Mouse (Mus musculus) layer of hippocampus, adult 8-10 months (tissue): ENCODE measurements at regions not wholly inside any gene's neighbourhood (a gene's known extent, or its start where the extent isn't known, plus 50 kb on each side); places are given as distances from the start of the nearest gene placed in this dataset.

Experiments used
- DNase-seq, 2 experiments: peaks; one replicate each; pipeline ENCODE4 v3.0.0; 2022; ENCODE audit warnings: low spot score in 2 of 2

GRCm38 (mm10) chr1:28373351-28373750 lies 406.7 kb downstream of the Gm597 start:
- peak; percentile 30 to 32 for DNase-seq

DNA sequence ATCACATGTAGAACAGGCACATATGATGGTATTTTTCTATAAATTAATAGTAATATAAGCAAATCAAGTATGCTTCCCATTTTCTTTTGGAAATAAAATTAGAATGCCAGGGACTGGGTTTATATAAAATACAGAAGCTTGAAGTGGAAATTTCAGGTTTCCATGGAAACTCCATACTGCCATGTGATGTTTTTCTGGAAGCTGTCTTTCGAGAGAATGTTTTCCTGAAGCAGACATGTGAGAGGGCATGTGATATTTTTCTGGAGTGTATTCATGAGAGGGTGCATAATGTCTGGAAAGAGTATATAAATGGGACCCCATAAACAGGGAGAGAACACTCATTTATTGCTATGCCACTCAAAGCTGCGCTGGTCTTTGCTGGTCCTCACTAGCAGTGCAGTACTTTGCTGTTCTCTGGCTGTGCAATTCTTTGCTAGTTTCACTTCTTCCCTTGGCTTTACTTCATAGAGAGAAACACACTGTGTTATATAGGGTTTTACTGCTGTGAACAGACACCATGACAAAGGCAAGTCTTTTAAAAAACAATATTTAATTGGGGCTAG lies 430.6 kb downstream of the Gm597 start:
- no peak for DNase-seq

GRCm38 (mm10) chr1:28348572-28348971 lies 431.5 kb downstream of the Gm597 start:
- no peak for DNase-seq

DNA sequence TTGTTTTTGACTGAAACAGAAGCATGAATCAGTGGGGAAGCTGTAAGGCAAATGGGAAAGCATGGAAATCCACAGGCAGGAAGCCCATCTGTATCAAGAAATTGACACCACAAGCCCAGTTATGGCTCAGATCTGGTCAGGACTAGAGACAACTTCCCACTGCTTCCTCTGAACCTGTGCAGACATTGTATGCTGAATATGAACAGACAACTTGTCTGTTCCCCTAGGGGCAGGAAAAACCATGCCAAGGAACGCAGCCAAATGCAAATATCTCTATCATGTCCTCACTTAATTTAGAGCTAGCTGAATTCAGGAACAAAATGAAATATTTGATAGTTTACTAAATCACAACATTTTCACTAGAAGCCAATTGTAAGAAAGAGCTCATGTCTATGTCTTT lies 440.0 kb downstream of the Gm597 start:
- peak in 1 of 2 experiments; percentile 25 for DNase-seq

- DNase-seq: no peak
These were observed 445.7 kb downstream of the Gm597 start for GRCm38 (mm10) chr1:28334366-28334765.

DNA sequence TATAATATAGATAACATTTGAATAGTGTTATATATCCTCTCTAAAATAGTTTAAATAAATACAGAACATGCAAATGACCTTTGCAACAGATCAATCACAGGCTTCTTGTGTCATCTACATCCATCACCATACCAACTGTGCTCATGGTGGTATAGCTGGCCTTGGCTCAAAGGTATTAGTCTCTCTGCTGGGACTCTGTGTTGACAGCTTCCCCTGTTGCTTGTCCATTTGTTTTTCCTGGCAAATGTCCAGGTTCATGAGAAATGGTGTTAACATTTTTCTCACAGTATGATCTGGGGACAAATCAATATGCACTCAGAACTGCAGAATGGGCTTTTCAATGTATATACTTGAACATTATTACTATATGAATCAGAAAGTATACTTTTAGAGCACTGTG lies 448.0 kb downstream of the Gm597 start:
- DNase-seq: no peak

GRCm38 (mm10) chr1:28328986-28329385 lies 451.1 kb downstream of the Gm597 start:
- DNase-seq: no peak

GRCm38 (mm10) chr1:28328539-28328938 lies 451.5 kb downstream of the Gm597 start:
- DNase-seq: no peak

DNA sequence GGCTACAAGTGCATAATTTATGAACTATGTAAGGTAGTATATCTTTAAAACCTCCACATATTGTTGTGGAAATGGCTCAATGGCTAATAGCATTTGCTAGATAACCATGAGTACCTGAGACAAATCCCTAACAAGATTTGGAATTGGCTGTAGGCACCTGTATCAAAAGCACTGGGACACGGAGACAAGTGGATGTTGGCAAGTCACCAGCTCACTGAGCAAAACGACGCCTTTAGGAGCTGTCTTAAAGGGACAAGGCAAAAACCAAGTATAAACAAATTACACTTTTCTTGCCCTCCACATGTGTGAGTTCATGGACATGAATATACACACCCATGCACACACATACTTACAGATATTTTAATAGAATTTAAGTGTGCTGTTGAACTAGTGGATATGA lies 455.9 kb downstream of the Gm597 start:
- DNase-seq: no peak
